Mouse (Mus musculus) kidney, embryonic 15.5 days (tissue): Measurements from ENCODE around the gene Sema4g. TPM values are rescaled to one million over a fixed set of nuclear protein-coding genes. Genes with fewer than 3 reads are reported as not detected.
A peak's percentile ranks its signal among the peaks of the same experiment; 100 is the strongest.

Experiments
- ATAC-seq: fragments of 200-750 bp; cut with Nextera tagmentation; replicated peaks from 2 replicates; pipeline ENCODE4 v1.8.0; 2017; ENCODE audit warnings: moderate TSS enrichment; ENCODE audit not compliant: low FRiP score
- H3K27ac ChIP-seq: fragments of 300-500 bp; sonication (generic); 2 replicates; pipeline ENCODE4 v1.5.1; 2015; ENCODE audit warnings: mild to moderate bottlenecking, inconsistent platforms
- H3K27me3 ChIP-seq: fragments of 300-500 bp; sonication (generic); 2 replicates; pipeline ENCODE4 v1.6.1; 2015; ENCODE audit warnings: inconsistent platforms
- H3K36me3 ChIP-seq: fragments of 300-500 bp; sonication (generic); 2 replicates; pipeline ENCODE4 v1.6.1; 2015; ENCODE audit warnings: inconsistent platforms
- H3K4me1 ChIP-seq: fragments of 300-500 bp; sonication (generic); 2 replicates; pipeline ENCODE4 v1.6.1; 2015; ENCODE audit warnings: inconsistent platforms
- H3K4me2 ChIP-seq: fragments of 300-500 bp; sonication (generic); 2 replicates; pipeline ENCODE4 v1.6.1; 2015; ENCODE audit warnings: moderate library complexity, mild to moderate bottlenecking, inconsistent platforms
- H3K4me3 ChIP-seq: fragments of 300-500 bp; sonication (generic); replicated peaks from 2 replicates; pipeline ENCODE4 v1.5.1; 2015; ENCODE audit warnings: mild to moderate bottlenecking, inconsistent platforms
- H3K9ac ChIP-seq: fragments of 300-500 bp; sonication (generic); 2 replicates; pipeline ENCODE4 v1.6.1; 2015; ENCODE audit warnings: mild to moderate bottlenecking, inconsistent platforms
- H3K9me3 ChIP-seq: fragments of 300-500 bp; sonication (generic); replicated peaks from 2 replicates; pipeline ENCODE4 v1.6.1; 2016; ENCODE audit warnings: inconsistent platforms
- WGBS: fragments of 180-500 bp; shearing (Covaris S2); methylation state at CpG from one replicate; pipeline ENCODE4 v1.1.7; 2015; ENCODE audit warnings: mixed read lengths; 5-methylcytosine and 5-hydroxymethylcytosine counted together
- polyA plus RNA-seq: library from polyadenylated mRNA; unstranded; fragments of >200 nt; fragmentation: Nextera tagmentation; extraction: Ambion mirVana; gene quantifications from 2 replicates; pipeline ENCODE4 v1.2.1, GENCODE M21; 2015

The Sema4g gene
- polyA plus RNA-seq, 1 experiment from 2014 or later: 6.5 TPM

GRCm38 (mm10) chr19:45005957-45006712, 17.2 kb downstream of the Sema4g start, which contains the start of gene Mrpl43:
Gene Mrpl43, minus strand, starts transcription at chr19:45006442.
- Histone ChIP-seq H3K27ac (peak within 1 kb of the TSS; percentile 83), H3K9ac (peak within 1 kb of the TSS; percentile 71), H3K4me3 (peak within 1 kb of the TSS; percentile 89), H3K4me1 (peaks cover 45% of the 10 kb centered on the region), H3K4me2 (peak within 1 kb of the TSS; percentile 89), H3K9me3 (no peaks in the 10 kb centered on the region), H3K27me3 (no peaks in the 10 kb centered on the region), H3K36me3 (peaks cover 69% of the 10 kb centered on the region)
- WGBS: under 1% methylated on average over 82 of the region's 82 CpGs
- peak; percentile 92 for ATAC-seq

DNA sequence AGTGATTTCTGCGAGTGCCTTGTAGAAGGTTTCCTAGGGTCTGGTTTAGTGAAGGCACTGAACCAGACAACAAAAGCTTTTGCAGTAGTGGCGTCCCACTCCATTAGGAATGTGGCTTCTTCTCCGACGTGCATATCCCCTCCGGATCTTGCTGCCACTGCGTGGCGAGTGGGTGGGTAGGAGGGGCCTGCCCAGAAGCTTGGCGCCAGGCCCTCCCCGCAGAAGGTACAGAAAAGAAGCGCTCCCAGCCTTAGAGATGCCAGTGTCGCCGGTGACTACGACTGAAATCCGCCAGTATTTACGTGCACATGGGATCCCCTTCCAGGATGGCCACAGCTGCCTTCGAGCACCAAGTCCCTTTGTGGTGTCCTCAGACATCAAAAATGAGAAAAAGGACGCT, 18.1 kb downstream of the Sema4g start:
- Histone ChIP-seq H3K27ac (peak overlapping the region; percentile 83), H3K4me1 (peaks cover 45% of the 10 kb centered on the region), H3K36me3 (peaks cover 70% of the 10 kb centered on the region), H3K9ac (peak overlapping the region; percentile 71), H3K27me3 (no peaks in the 10 kb centered on the region), H3K4me3 (peak overlapping the region; percentile 89), H3K9me3 (no peaks in the 10 kb centered on the region), H3K4me2 (peak overlapping the region; percentile 89)
- 38% methylated on average over 17 of the region's 17 CpGs for WGBS
- no peak for ATAC-seq

GRCm38 (mm10) chr19:45007425-45008191, 18.7 kb downstream of the Sema4g start:
- Histone ChIP-seq H3K4me2 (peak overlapping the region; percentile 89), H3K9ac (peak overlapping the region; percentile 71), H3K27me3 (no peaks in the 10 kb centered on the region), H3K9me3 (no peaks in the 10 kb centered on the region), H3K36me3 (peaks cover 70% of the 10 kb centered on the region), H3K27ac (no peak overlapping the region), H3K4me1 (peaks cover 45% of the 10 kb centered on the region), H3K4me3 (peak overlapping the region; percentile 89)
- no peak for ATAC-seq
- 87% methylated on average over 20 of the region's 20 CpGs for WGBS

- peaks cover 55% of the 10 kb centered on the region for H3K4me1 ChIP-seq
- H3K36me3 ChIP-seq: peaks cover 45% of the 10 kb centered on the region
- no peaks in the 10 kb centered on the region for H3K27me3 ChIP-seq
- 85% methylated on average over 4 of the region's 4 CpGs for WGBS
- H3K4me3 ChIP-seq: no peak overlapping the region
- H3K4me2 ChIP-seq: no peak overlapping the region
- no peak overlapping the region for H3K27ac ChIP-seq
- H3K9ac ChIP-seq: no peak overlapping the region
- H3K9me3 ChIP-seq: no peaks in the 10 kb centered on the region
- no peak for ATAC-seq
Observed at GRCm38 (mm10) chr19:45010646-45011045, 21.7 kb downstream of the Sema4g start.

DNA sequence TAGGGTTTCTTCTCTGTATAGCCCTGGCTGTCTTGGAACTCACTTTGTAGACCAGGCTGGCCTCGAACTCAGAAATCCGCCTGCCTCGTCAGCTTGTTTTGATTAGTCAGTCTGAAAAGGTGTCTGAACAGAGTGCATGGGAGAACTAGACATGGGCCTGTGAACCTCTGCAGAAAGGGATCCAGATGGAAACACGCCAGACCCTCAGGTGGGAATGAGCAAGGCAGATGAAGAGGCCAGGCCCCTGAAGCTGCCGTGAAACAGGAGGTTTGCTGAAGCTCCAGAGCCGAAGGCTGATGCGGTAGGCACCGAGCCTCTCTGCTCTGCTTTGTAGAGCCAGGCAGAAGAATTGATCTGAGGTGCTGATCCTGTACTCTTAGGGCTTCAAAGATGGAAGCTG, 23.3 kb downstream of the Sema4g start:
- no peak overlapping the region for H3K4me2 ChIP-seq
- no peak overlapping the region for H3K9ac ChIP-seq
- no peak overlapping the region for H3K4me3 ChIP-seq
- peaks cover 62% of the 10 kb centered on the region for H3K4me1 ChIP-seq
- H3K36me3 ChIP-seq: peaks cover 45% of the 10 kb centered on the region
- H3K27ac ChIP-seq: peak overlapping the region; percentile 100; the same call in 1 of the 2 replicates
- 89% methylated on average over 8 of the region's 8 CpGs for WGBS
- no peaks in the 10 kb centered on the region for H3K27me3 ChIP-seq
- H3K9me3 ChIP-seq: no peaks in the 10 kb centered on the region
- ATAC-seq: no peak

DNA sequence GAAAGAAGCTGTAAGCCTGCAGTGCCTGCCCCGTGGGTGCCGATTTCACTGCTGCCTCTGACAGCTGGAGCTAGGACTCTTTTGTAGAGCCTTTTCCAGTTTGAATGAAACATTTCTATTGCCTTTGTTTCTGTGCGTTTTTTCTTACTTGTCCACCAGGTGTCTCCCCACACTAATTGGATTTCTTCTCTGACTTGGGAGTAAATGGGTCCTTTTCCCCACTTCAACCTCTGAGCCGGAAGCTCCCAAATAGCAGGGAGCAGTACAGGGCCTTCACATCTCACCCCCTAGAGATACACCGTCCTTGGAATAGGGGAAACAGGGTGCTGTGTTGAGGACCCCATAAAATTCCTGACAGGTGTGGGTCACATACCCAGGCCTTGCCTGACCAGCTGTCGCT, 23.7 kb downstream of the Sema4g start:
- WGBS: 39% methylated on average over 6 of the region's 6 CpGs
- peaks cover 60% of the 10 kb centered on the region for H3K4me1 ChIP-seq
- peaks cover 45% of the 10 kb centered on the region for H3K36me3 ChIP-seq
- no peaks in the 10 kb centered on the region for H3K27me3 ChIP-seq
- no peaks in the 10 kb centered on the region for H3K9me3 ChIP-seq
- no peak overlapping the region for H3K4me3 ChIP-seq
- H3K27ac ChIP-seq: peak overlapping the region; percentile 100; the same call in 1 of the 2 replicates
- no peak overlapping the region for H3K4me2 ChIP-seq
- no peak for ATAC-seq
- H3K9ac ChIP-seq: no peak overlapping the region

GRCm38 (mm10) chr19:45013581-45014225, 24.8 kb downstream of the Sema4g start:
- Histone ChIP-seq H3K4me1 (peaks cover 50% of the 10 kb centered on the region), H3K27ac (peak overlapping the region; percentile 100), H3K36me3 (peaks cover 37% of the 10 kb centered on the region), H3K4me3 (no peak overlapping the region), H3K27me3 (no peaks in the 10 kb centered on the region), H3K9ac (no peak overlapping the region), H3K4me2 (peak overlapping the region; percentile 95; the same call in 1 of the 2 replicates), H3K9me3 (no peaks in the 10 kb centered on the region)
- no peak for ATAC-seq
- 44% methylated on average over 6 of the region's 6 CpGs for WGBS

GRCm38 (mm10) chr19:45014335-45014971, 25.6 kb downstream of the Sema4g start, which contains the start of gene Lzts2:
Gene Lzts2, plus strand, starts transcription at chr19:45014414.
- Histone ChIP-seq H3K9ac (peak within 1 kb of the TSS; percentile 83), H3K27me3 (no peaks in the 10 kb centered on the region), H3K4me3 (peak within 1 kb of the TSS; percentile 69), H3K9me3 (no peaks in the 10 kb centered on the region), H3K36me3 (peaks cover 30% of the 10 kb centered on the region), H3K4me2 (peak within 1 kb of the TSS; percentile 95), H3K27ac (peak within 1 kb of the TSS; percentile 100), H3K4me1 (peaks cover 54% of the 10 kb centered on the region)
- ATAC-seq: 0 out of 2 replicates have a peak, but pooled peaks have one; percentile 1
- 4% methylated on average over 10 of the region's 10 CpGs for WGBS

GRCm38 (mm10) chr19:45014981-45015402, 26.1 kb downstream of the Sema4g start:
- H3K36me3 ChIP-seq: peaks cover 26% of the 10 kb centered on the region

DNA sequence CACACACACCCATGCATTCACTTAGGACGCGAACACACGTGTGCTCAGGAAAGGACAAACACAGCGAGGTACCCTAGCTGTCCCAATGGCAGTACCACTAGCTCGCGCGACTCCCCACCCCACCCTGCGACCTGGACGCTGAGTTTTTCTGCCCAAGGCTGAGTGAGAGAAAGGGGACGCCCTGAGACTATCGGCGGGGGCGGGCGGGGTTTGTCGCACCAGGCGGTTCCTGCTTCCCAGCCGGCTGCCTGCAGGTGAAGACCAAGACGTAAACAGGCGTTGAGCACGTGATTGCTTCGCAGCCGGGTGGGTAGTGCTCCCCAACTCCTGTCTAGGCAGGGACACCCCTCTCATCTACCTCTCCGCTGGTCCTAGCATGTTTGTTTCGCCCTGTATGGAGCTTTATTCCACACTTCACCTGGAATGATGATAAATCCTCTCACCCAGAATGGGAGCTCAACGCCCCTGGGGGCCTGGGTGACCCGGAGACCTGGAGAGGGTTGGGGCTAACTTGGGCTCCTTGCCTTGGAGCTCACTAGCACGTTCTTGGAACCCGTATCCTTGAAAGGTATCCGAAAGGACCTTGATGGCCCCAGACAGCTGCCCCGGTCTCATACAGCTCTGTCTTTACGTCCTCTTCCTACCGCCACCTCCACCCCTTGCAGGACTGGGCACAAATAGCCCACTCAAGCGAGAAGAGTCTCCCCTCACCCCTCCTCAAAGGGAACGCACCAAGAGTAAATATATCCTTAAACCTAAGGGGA, 26.8 kb downstream of the Sema4g start:
- Histone ChIP-seq H3K27ac (peak overlapping the region; percentile 100), H3K36me3 (peaks cover 19% of the 10 kb centered on the region), H3K9me3 (no peaks in the 10 kb centered on the region), H3K4me1 (peaks cover 67% of the 10 kb centered on the region), H3K27me3 (no peaks in the 10 kb centered on the region), H3K9ac (peak overlapping the region; percentile 83), H3K4me3 (peak overlapping the region; percentile 69), H3K4me2 (peak overlapping the region; percentile 95)
- peak; percentile 12; the same call in 1 of the 2 replicates for ATAC-seq
- under 1% methylated on average over 34 of the region's 34 CpGs for WGBS

More at GRCm38 (mm10) chr19:45014981-45015402, 26.1 kb downstream of the Sema4g start:
- WGBS: 0% methylated on average over 25 of the region's 25 CpGs
- peak overlapping the region; percentile 83 for H3K9ac ChIP-seq
- H3K27ac ChIP-seq: peak overlapping the region; percentile 100
- ATAC-seq: peak; percentile 16; the same call in 1 of the 2 replicates
- H3K4me2 ChIP-seq: peak overlapping the region; percentile 95
- peak overlapping the region; percentile 69 for H3K4me3 ChIP-seq
- no peaks in the 10 kb centered on the region for H3K27me3 ChIP-seq
- peaks cover 60% of the 10 kb centered on the region for H3K4me1 ChIP-seq
- H3K9me3 ChIP-seq: no peaks in the 10 kb centered on the region
